Mouse (Mus musculus): ENCODE measurements at regions not wholly inside any gene's neighbourhood (a gene's known extent, or its start where the extent isn't known, plus 50 kb on each side); places are given as distances from the start of the nearest gene placed in this dataset.

DNA sequence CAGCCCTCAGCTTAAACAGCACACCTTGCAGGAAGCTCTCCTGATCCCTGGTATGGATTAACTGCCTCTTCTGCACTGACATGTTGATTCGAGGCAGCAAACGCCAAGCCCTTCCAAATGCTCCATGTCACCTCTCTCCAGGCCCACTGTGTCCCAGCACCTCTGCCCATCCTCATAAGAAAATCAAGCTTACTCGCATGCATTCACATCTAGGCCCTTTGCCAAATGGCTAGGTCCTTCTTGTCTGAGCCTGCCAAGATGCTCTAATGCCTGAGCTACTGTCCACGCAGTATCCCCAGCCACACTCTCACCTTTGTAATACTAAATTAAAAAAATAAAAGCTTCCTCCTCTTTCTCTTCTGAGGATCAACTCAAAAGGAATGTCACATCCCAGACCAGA, 588.7 kb upstream of the Cdh11 start:
- no peak for TF ChIP-seq MAFK (IDR thresholded peaks at IDR 0.05; ENCODE audit: insufficient read depth, low read depth, low read length)
- no peak for TF ChIP-seq ZC3H11A (IDR thresholded peaks at IDR 0.05; ENCODE audit: borderline replicate concordance, low read depth, low read length)
- no peak for TF ChIP-seq ZNF384 (IDR thresholded peaks at IDR 0.05; ENCODE audit: low read depth, low read length)
- no peak for TF ChIP-seq CHD2 (IDR thresholded peaks at IDR 0.05; ENCODE audit: low read depth, low read length)
